Mouse (Mus musculus): ENCODE data around the gene Cdca7l.

Gene Cdca7l

GRCm38 (mm10) chr12:117808355-117809326 is 4.6 kb downstream of the Cdca7l start:
- no peak for ATAC-seq (ENCODE audit: insufficient number of reproducible peaks, low FRiP score, low TSS enrichment)

- no peak for ATAC-seq (ENCODE audit: insufficient number of reproducible peaks, low FRiP score, low TSS enrichment)
Observed at GRCm38 (mm10) chr12:117809327-117810017, 5.4 kb downstream of the Cdca7l start.

GRCm38 (mm10) chr12:117810074-117810473 is 6.0 kb downstream of the Cdca7l start:
- no peak for ATAC-seq (ENCODE audit: insufficient number of reproducible peaks, low FRiP score, low TSS enrichment)

GRCm38 (mm10) chr12:117820138-117820858 is 16.2 kb downstream of the Cdca7l start:
- ATAC-seq (ENCODE audit: insufficient number of reproducible peaks, low FRiP score, low TSS enrichment), result no peak

- no peak for ATAC-seq (ENCODE audit: insufficient number of reproducible peaks, low FRiP score, low TSS enrichment)
Observed at GRCm38 (mm10) chr12:117820859-117821221, 16.8 kb downstream of the Cdca7l start.

GRCm38 (mm10) chr12:117821394-117821793 is 17.3 kb downstream of the Cdca7l start:
- no peak for ATAC-seq (ENCODE audit: insufficient number of reproducible peaks, low FRiP score, low TSS enrichment)

- no peak for ATAC-seq (ENCODE audit: insufficient number of reproducible peaks, low FRiP score, low TSS enrichment)
Observed at GRCm38 (mm10) chr12:117828350-117828749, 24.3 kb downstream of the Cdca7l start.

- ATAC-seq (ENCODE audit: insufficient number of reproducible peaks, low FRiP score, low TSS enrichment), result no peak
Observed at GRCm38 (mm10) chr12:117831351-117831961, 27.4 kb downstream of the Cdca7l start.

GRCm38 (mm10) chr12:117832190-117832589 is 28.1 kb downstream of the Cdca7l start:
- no peak for ATAC-seq (ENCODE audit: insufficient number of reproducible peaks, low FRiP score, low TSS enrichment)

- no peak for ATAC-seq (ENCODE audit: insufficient number of reproducible peaks, low FRiP score, low TSS enrichment)
Observed at GRCm38 (mm10) chr12:117834652-117835051, 30.6 kb downstream of the Cdca7l start.

- no peak for ATAC-seq (ENCODE audit: insufficient number of reproducible peaks, low FRiP score, low TSS enrichment)
Observed at GRCm38 (mm10) chr12:117835371-117835770, 31.3 kb downstream of the Cdca7l start.

- no peak for ATAC-seq (ENCODE audit: insufficient number of reproducible peaks, low FRiP score, low TSS enrichment)
Observed at GRCm38 (mm10) chr12:117837376-117837775, 33.3 kb downstream of the Cdca7l start.

- ATAC-seq (ENCODE audit: insufficient number of reproducible peaks, low FRiP score, low TSS enrichment), result no peak
Observed at GRCm38 (mm10) chr12:117840705-117841104, 36.6 kb downstream of the Cdca7l start.

- ATAC-seq (ENCODE audit: insufficient number of reproducible peaks, low FRiP score, low TSS enrichment), result no peak
Observed at GRCm38 (mm10) chr12:117842676-117843075, 38.6 kb downstream of the Cdca7l start.

- peak; percentile 63; the same call in 1 of the 2 replicates for ATAC-seq (ENCODE audit: insufficient number of reproducible peaks, low FRiP score, low TSS enrichment)
Observed at GRCm38 (mm10) chr12:117843302-117844074, 39.4 kb downstream of the Cdca7l start.

GRCm38 (mm10) chr12:117844075-117844408 is 40.0 kb downstream of the Cdca7l start:
- ATAC-seq (ENCODE audit: insufficient number of reproducible peaks, low FRiP score, low TSS enrichment), result 0 out of 2 replicates have a peak, but pooled peaks have one; percentile 23

- ATAC-seq (ENCODE audit: insufficient number of reproducible peaks, low FRiP score, low TSS enrichment), result no peak
Observed at GRCm38 (mm10) chr12:117844917-117845316, 40.8 kb downstream of the Cdca7l start.

GRCm38 (mm10) chr12:117848621-117849020 is 44.5 kb downstream of the Cdca7l start:
- no peak for ATAC-seq (ENCODE audit: insufficient number of reproducible peaks, low FRiP score, low TSS enrichment)

- no peak for ATAC-seq (ENCODE audit: insufficient number of reproducible peaks, low FRiP score, low TSS enrichment)
Observed at GRCm38 (mm10) chr12:117850472-117850871, 46.4 kb downstream of the Cdca7l start.

- ATAC-seq (ENCODE audit: insufficient number of reproducible peaks, low FRiP score, low TSS enrichment), result no peak
Observed at GRCm38 (mm10) chr12:117853316-117853715, 49.2 kb downstream of the Cdca7l start.

Measured in cerebellum, adult (tissue).